Mouse (Mus musculus) embryo, embryonic 10.5 days (tissue): ENCODE measurements at regions not wholly inside any gene's neighbourhood (a gene's known extent, or its start where the extent isn't known, plus 50 kb on each side); places are given as distances from the start of the nearest gene placed in this dataset.

Experiments used
- DNase-seq: peaks from one replicate; pipeline ENCODE4 v3.0.0-alpha.2; 2015; ENCODE audit warnings: low spot score

GRCm38 (mm10) chr15:96183069-96183468 lies 104.2 kb upstream of the Arid2 start:
- DNase-seq: no peak

GRCm38 (mm10) chr15:96184666-96185065 lies 102.7 kb upstream of the Arid2 start:
- no peak for DNase-seq

GRCm38 (mm10) chr15:96185429-96185828 lies 101.9 kb upstream of the Arid2 start:
- DNase-seq: peak; percentile 20

GRCm38 (mm10) chr15:96185901-96186300 lies 101.4 kb upstream of the Arid2 start:
- peak; percentile 32 for DNase-seq

GRCm38 (mm10) chr15:96189551-96189950 lies 97.8 kb upstream of the Arid2 start:
- DNase-seq: no peak

GRCm38 (mm10) chr15:96197413-96197812 lies 89.9 kb upstream of the Arid2 start:
- no peak for DNase-seq

- DNase-seq: no peak
Observed at GRCm38 (mm10) chr15:96197932-96198331, 89.4 kb upstream of the Arid2 start.

GRCm38 (mm10) chr15:96201273-96201672 lies 86.0 kb upstream of the Arid2 start:
- DNase-seq: no peak

GRCm38 (mm10) chr15:96201701-96202460 lies 85.4 kb upstream of the Arid2 start:
- no peak for DNase-seq

GRCm38 (mm10) chr15:96204187-96204586 lies 83.1 kb upstream of the Arid2 start:
- no peak for DNase-seq

GRCm38 (mm10) chr15:96204623-96205022 lies 82.7 kb upstream of the Arid2 start:
- no peak for DNase-seq

- no peak for DNase-seq
Observed at GRCm38 (mm10) chr15:96210721-96211400, 76.5 kb upstream of the Arid2 start.

GRCm38 (mm10) chr15:96213541-96214312 lies 73.6 kb upstream of the Arid2 start:
- DNase-seq: no peak

GRCm38 (mm10) chr15:96217896-96218295 lies 69.4 kb upstream of the Arid2 start:
- DNase-seq: no peak

- no peak for DNase-seq
Observed at GRCm38 (mm10) chr15:96219746-96220145, 67.6 kb upstream of the Arid2 start.

- DNase-seq: no peak
Observed at GRCm38 (mm10) chr15:96231969-96232368, 55.3 kb upstream of the Arid2 start.

- no peak for DNase-seq
Observed at GRCm38 (mm10) chr15:96233113-96233512, 54.2 kb upstream of the Arid2 start.

GRCm38 (mm10) chr15:96234783-96235182 lies 52.5 kb upstream of the Arid2 start:
- DNase-seq: no peak
